Mouse (Mus musculus) ES-E14 (cell line): ENCODE data around the gene Dguok.

Source experiments
- CHD2 ChIP-seq: IDR thresholded peaks from 2 replicates; pipeline ENCODE4 v1.6.1; 2014; ENCODE audit warnings: mild to moderate bottlenecking, low read depth, low read length, inconsistent platforms
- HCFC1 ChIP-seq: IDR thresholded peaks from 2 replicates; pipeline ENCODE4 v1.6.1; 2012; ENCODE audit warnings: low read length, inconsistent platforms, borderline replicate concordance; ENCODE audit not compliant: insufficient read depth
- ZC3H11A ChIP-seq: IDR thresholded peaks from 2 replicates; pipeline ENCODE4 v1.6.1; 2012; ENCODE audit warnings: low read depth, mild to moderate bottlenecking, inconsistent platforms, low read length, borderline replicate concordance

DNA sequence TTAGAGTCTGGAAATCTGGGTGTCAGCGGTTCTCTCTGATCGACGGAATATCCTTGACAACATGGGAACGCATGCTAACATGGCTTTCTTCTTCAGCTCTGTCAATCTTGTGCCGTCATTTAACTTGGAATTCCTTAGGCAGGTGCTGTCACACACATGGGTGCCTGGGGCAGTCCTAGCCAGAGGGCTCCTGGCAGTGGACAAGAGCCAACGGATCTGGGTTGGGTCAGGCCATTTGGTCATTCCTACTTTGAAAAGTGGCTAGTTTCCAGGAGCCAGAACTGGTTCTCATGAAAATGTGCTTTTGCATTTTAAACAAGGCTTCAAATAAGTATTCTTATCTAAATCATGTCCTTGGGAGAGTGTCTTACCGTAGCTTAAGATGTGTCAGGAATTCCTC, 35.0 kb downstream of the Dguok start:
- TF ChIP-seq ZC3H11A (no peak), CHD2 (no peak), HCFC1 (no peak)
